Mouse (Mus musculus) thymus, adult 2 months (tissue): ENCODE data around the gene Kif16b.

ENCODE experiments used
- CTCF ChIP-seq: fragments of 200-500 bp; IDR thresholded peaks from 2 replicates; pipeline ENCODE4 v1.5.1; 2012; ENCODE audit warnings: mild to moderate bottlenecking, control low read depth, low read length, moderate library complexity, borderline replicate concordance; ENCODE audit not compliant: control insufficient read depth, poor library complexity, insufficient read depth; ENCODE audit errors: extremely low read depth
- POLR2A ChIP-seq: fragments of 200-500 bp; IDR thresholded peaks from 2 replicates; pipeline ENCODE4 v1.6.1; 2012; ENCODE audit warnings: mild to moderate bottlenecking, low read length, control low read depth, moderate library complexity; ENCODE audit not compliant: control insufficient read depth, poor library complexity, insufficient read depth; ENCODE audit errors: extremely low read depth

DNA sequence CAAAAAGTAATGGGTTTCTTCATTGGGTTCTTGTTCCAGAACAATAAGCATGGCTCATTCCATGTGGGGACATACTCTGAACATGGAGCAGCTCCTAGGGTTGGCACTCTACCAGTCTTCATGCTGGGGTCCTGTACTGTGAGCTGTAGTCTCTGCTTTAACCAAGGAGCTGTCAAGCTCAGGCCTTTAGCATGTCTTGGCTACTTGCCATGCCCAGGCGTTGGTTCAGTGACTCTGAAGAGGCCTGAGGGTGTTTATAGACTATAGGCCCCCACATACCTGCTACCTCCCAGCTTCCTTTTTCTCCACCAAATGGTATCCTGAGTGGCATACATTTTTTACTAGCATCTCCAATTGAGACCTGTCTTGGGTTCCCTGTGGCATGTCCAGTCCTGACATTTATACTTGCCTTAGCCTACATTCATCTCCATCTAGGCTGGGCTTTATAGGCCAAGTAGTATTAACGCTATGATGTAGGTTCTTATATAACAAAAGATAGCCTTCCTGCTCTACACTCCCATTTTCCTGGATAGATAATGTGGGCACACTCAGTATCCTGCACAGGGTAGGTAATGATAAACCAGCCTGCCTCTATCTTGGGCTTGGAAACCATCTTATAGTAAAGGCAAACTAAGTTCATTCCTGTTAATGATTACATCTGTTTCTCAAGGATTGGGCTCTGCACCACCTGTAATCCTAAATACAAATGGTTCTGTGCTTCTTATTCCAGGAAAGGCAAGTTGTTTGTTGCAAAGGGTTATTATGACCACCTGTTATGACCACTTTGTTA, 271.6 kb downstream of the Kif16b start:
- TF ChIP-seq CTCF (no peak), POLR2A (no peak)
